Mouse (Mus musculus) hindbrain, embryonic 14.5 days (tissue): ENCODE measurements at regions not wholly inside any gene's neighbourhood (a gene's known extent, or its start where the extent isn't known, plus 50 kb on each side); places are given as distances from the start of the nearest gene placed in this dataset.

ENCODE experiments used
- ATAC-seq: fragments of 200-750 bp; cut with Nextera tagmentation; 2 replicates; pipeline ENCODE4 v1.8.0; 2017; ENCODE audit warnings: moderate number of reproducible peaks, mild to moderate bottlenecking, moderate TSS enrichment, moderate library complexity; ENCODE audit not compliant: low FRiP score
- DNase-seq: peaks from one replicate; pipeline ENCODE4 v3.0.0-alpha.2; 2015; ENCODE audit warnings: low spot score
- H3K27ac ChIP-seq: fragments of 300-500 bp; sonication (generic); 2 replicates; pipeline ENCODE4 v1.5.1; 2014; ENCODE audit warnings: mild to moderate bottlenecking, moderate library complexity
- H3K27me3 ChIP-seq: fragments of 300-500 bp; sonication (generic); 2 replicates; pipeline ENCODE4 v1.6.1; 2014; ENCODE audit warnings: mild to moderate bottlenecking, low read length, mixed read lengths; ENCODE audit not compliant: control insufficient read depth, insufficient read depth
- H3K36me3 ChIP-seq: fragments of 300-500 bp; sonication (generic); replicated peaks from 2 replicates; pipeline ENCODE4 v1.6.1; 2014; ENCODE audit not compliant: control insufficient read depth, insufficient read depth
- H3K4me1 ChIP-seq: fragments of 300-500 bp; sonication (generic); replicated peaks from 2 replicates; pipeline ENCODE4 v1.6.1; 2014; ENCODE audit warnings: antibody characterized with exemption, low read length, mixed read lengths; ENCODE audit not compliant: control insufficient read depth, insufficient read depth
- H3K4me2 ChIP-seq: fragments of 300-500 bp; sonication (generic); replicated peaks from 2 replicates; pipeline ENCODE4 v1.6.1; 2014; ENCODE audit warnings: mild to moderate bottlenecking, moderate library complexity
- H3K4me3 ChIP-seq: fragments of 300-500 bp; sonication (generic); replicated peaks from 2 replicates; pipeline ENCODE4 v1.5.1; 2014; ENCODE audit warnings: mild to moderate bottlenecking, low read length
- H3K9ac ChIP-seq: fragments of 300-500 bp; sonication (generic); 2 replicates; pipeline ENCODE4 v1.6.1; 2014
- H3K9me3 ChIP-seq: fragments of 300-500 bp; sonication (generic); 2 replicates; pipeline ENCODE4 v1.6.1; 2016; ENCODE audit warnings: low read length; ENCODE audit not compliant: control insufficient read depth
- WGBS: fragments of 180-500 bp; shearing (Covaris S2); extraction: QIAGEN DNeasy Blood & Tissue Kit; methylation state at CpG from one replicate; pipeline ENCODE4 v1.1.7; 2014; 5-methylcytosine and 5-hydroxymethylcytosine counted together

DNA sequence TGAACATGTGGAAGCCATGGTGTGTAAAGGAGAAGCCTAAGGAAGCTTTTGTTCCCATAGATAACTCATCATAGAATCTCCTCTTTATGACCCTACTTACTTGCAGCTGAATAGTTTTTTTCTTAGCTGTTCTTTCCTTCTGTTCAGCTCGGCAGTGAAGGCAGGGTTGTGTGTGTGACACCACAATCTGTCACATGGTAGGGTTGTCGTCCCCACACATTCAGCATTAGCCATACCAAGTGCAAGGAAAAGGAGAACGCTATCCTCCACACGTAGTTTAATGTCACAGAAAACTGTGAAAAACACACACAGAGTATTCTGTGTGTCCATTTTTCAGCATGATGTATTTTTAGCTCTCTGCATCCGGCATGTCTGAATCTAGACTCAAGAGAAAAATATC lies 711.9 kb upstream of the Nr3c2 start:
- 81% methylated on average over 5 of the region's 5 CpGs for WGBS
- H3K27me3 ChIP-seq: no peaks in the 10 kb centered on the region
- no peak overlapping the region for H3K4me3 ChIP-seq
- H3K4me2 ChIP-seq: no peak overlapping the region
- no peaks in the 10 kb centered on the region for H3K36me3 ChIP-seq
- ATAC-seq (no peak), DNase-seq (no peak)
- no peaks in the 10 kb centered on the region for H3K9me3 ChIP-seq
- no peaks in the 10 kb centered on the region for H3K4me1 ChIP-seq
- no peak overlapping the region for H3K27ac ChIP-seq
- no peak overlapping the region for H3K9ac ChIP-seq

DNA sequence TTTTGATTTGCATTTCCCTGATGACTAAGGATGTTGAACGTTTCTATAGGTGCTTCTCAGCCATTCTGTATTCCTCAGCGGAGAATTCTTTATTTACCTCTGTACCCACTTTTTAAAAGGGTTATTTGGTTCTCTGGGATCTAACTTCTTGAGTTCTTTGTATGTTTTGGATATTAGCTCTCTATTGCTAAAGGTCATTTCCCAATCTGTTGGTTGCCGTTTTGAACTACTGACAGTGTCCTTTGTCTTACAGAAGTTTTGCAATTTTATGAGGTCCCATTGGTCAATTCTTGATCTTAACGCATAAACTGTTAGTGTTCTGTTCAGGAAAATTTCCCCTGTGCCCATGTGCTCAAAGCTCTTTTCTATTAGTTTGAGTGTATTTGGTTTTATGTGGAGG lies 687.4 kb upstream of the Nr3c2 start:
- Histone ChIP-seq H3K27me3 (no peaks in the 10 kb centered on the region), H3K4me3 (no peak overlapping the region), H3K4me2 (no peak overlapping the region), H3K36me3 (no peaks in the 10 kb centered on the region), H3K9me3 (no peaks in the 10 kb centered on the region), H3K27ac (no peak overlapping the region), H3K4me1 (no peaks in the 10 kb centered on the region), H3K9ac (no peak overlapping the region)
- DNase-seq (no peak), ATAC-seq (no peak)
- WGBS: 91% methylated on average over 4 of the region's 4 CpGs

DNA sequence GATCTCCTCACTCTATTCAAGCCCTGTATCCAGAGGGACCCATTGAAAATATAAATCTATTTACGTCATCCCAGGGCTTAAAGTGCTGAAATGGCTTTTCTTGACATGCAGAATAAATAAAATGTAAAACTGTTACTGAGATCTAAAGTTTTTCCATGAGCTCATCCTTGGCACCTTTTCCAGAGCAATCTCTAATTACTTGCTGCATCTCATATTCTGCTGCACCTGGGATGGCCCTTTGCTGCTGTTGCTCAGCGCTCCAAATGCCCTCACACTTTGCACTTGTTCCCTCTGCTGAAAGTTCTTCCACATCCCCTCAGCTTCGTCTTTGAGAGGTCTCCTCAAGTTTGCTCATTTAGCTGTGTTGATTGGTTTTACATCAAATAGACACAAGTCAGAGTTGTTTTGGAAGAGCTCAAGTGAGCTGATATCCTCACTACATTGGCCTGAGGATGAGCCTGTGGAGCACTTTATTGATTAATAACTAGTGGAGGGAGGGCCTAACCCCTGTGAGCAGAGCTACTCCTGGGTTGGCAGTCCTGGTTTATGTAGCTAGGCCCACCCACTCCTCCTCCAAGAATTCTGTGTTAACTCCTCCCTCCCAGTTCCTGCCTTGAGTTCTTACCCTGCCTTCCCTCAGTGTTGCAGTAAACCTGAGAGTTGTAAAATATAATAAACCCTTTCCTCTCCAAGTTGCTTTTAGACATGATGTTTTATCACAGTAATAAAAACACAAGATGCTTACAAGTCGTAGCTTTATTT lies 681.2 kb upstream of the Nr3c2 start:
- H3K27me3 ChIP-seq: no peaks in the 10 kb centered on the region
- no peak for ATAC-seq

DNA sequence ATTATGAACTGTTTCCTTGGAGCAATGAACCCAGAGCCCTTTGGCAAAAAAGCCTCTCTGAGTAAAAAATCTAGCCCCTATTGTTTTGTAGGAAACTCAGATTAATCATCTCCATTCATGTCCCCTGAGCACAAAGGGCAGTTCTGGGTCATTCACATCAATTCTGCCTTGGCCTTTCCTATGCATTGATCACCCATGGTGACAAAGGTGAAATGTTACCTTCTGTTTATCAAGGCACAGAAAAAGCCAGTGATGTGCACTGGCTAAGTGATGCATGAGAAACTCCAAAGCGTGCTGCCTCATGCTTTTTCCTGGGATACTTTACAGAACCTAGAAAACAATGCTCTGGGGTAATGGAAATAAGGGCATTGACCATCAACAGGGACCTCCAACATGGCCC lies 668.4 kb upstream of the Nr3c2 start:
- WGBS: 6% methylated on average over 1 of the region's 1 CpGs

More for the DNA sequence above, 681.2 kb upstream of the Nr3c2 start:
- Histone ChIP-seq H3K4me2 (no peak overlapping the region), H3K9ac (no peak overlapping the region), H3K4me3 (no peak overlapping the region), H3K9me3 (no peaks in the 10 kb centered on the region), H3K4me1 (no peaks in the 10 kb centered on the region), H3K27ac (no peak overlapping the region), H3K36me3 (no peaks in the 10 kb centered on the region)
- 87% methylated on average over 4 of the region's 4 CpGs for WGBS
- DNase-seq: no peak

DNA sequence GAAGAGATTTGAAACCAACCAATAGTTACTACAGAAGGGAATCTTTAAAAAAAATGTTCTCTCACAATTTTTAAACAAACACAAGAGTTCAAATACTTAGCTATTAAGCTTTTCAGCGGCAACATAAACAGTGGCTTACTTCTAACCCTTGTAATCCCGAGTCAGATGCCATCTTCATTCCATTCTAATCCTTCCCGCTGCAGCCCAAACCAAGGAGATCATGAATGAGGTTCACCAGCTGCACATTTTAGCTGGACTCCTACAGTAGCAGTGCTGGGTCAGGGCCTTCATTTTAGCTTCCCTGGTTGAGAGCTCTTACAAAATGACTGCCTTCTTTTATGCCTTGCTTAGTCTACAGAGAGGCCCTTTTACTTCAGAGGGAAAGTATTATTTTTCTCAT lies 650.0 kb upstream of the Nr3c2 start:
- no peaks in the 10 kb centered on the region for H3K4me1 ChIP-seq
- no peak overlapping the region for H3K4me3 ChIP-seq
- H3K9me3 ChIP-seq: no peaks in the 10 kb centered on the region
- DNase-seq (no peak), ATAC-seq (no peak)
- H3K36me3 ChIP-seq: no peaks in the 10 kb centered on the region
- no peak overlapping the region for H3K27ac ChIP-seq
- no peak overlapping the region for H3K4me2 ChIP-seq
- 88% methylated on average over 3 of the region's 3 CpGs for WGBS
- no peak overlapping the region for H3K9ac ChIP-seq
- H3K27me3 ChIP-seq: no peaks in the 10 kb centered on the region

More for the DNA sequence above, 668.4 kb upstream of the Nr3c2 start:
- Histone ChIP-seq H3K9me3 (no peaks in the 10 kb centered on the region), H3K27ac (no peak overlapping the region), H3K9ac (no peak overlapping the region), H3K4me3 (no peak overlapping the region), H3K27me3 (no peaks in the 10 kb centered on the region), H3K4me1 (0 out of 2 replicates have a peak, but pooled peaks cover 4% of the 10 kb centered on the region), H3K4me2 (no peak overlapping the region), H3K36me3 (no peaks in the 10 kb centered on the region)
- DNase-seq (no peak), ATAC-seq (no peak)

DNA sequence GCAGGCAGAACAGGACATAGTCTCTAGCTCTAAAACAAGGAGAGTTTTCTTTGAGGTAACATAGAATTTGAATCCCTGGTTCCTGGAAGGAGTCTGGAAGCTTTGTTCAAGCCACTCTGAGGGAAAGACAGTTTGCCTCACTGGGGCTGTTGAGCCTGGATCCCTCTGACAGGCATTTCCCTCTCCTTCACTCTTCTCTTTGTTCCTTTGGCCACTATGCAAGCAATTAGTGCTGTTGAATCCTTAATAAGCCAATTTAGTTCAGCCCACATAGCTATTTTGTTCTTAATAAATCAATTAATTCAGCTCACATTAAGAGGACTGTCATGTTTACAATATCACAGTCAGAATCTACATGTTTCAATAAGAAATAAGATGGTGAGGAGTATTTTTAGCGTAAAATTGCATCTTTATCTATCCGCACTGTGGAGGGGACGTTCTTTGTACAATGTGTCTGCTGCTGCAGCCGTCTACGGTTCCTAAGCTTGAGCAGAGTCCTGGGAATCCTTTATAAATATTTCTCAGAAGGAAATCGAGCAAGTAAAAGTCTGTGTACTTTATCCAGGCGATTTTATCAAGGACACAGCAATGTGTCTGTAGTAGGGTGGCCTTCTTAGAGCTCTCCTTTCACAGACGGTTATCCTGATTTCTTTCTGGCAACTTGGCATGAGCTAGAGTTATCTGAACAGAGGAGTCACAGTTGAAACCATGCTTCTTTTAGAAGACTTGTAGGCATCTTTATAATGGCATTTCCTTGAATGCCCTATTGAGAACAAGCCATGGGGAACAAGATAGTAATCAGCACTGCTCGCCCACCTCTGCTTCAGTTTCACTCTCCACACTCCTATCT lies 646.9 kb upstream of the Nr3c2 start:
- no peak for ATAC-seq
- H3K4me2 ChIP-seq: no peak overlapping the region

More for the DNA sequence above, 646.9 kb upstream of the Nr3c2 start:
- WGBS: 51% methylated on average over 9 of the region's 9 CpGs
- no peaks in the 10 kb centered on the region for H3K4me1 ChIP-seq
- H3K36me3 ChIP-seq: no peaks in the 10 kb centered on the region
- no peak overlapping the region for H3K9ac ChIP-seq
- 0 out of 2 replicates have a peak overlapping the region, but pooled peaks have one; percentile 2 for H3K27ac ChIP-seq
- H3K27me3 ChIP-seq: no peaks in the 10 kb centered on the region
- no peak for DNase-seq
- H3K4me3 ChIP-seq: no peak overlapping the region
- H3K9me3 ChIP-seq: no peaks in the 10 kb centered on the region
